Mouse (Mus musculus): ENCODE data around the gene Tmem107.

Gene Tmem107

DNA sequence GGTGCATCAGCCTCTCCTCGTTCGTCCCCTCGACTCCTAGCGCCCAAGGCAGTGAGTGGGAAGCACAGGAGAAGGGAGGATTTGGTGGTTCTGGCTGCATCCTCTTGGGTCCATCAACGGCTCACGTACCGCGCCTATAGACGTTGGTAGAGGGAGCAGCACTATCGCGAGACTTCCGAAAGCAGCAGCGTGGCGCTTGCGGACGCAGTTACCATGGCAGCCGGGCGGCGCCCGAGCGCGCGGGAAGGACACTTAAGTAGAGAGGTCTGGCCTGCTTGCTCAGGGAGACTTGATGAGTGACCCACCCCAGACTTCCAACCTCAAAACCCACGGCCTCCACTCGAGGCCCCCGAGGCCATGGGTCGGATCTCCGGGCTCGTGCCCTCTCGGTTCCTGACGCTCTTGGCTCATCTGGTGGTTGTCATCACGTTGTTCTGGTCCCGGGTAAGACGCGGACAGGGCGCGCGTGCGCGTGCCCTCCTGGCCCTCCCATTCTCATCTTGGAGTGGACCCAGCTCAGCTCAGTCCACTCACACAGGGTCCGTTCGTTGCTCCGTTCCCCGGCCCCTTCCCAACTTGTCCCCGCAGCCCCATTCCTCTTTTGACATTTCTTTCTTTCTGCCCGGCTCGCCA is at the start of gene Tmem107:
Tmem107 (plus strand) TSS at position 217 of the 633 bp plus-strand sequence.
- DNase-seq (ENCODE audit: low spot score in 2 of 2) = peak; percentile 93 to 96

DNA sequence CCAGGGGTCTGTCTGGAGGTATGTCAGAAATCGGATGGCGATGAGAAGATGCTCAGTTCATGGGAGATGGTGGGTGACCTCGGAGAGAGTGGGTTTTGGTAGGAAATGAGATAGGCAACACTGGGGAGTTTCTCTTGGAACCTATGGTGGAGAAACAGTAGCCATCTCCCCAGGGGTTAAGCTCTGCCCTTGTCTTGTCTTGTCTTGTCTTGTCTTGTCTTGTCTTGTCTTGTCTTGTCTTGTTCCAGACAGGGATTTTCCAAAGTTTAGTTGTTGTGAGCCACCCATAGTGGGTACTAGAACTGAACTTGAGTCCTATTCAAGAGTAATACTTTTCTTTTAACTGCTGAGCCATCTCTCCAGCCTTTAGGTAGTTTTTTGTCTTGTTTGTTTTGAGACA is 44.0 kb upstream of the Tmem107 start:
- DNase-seq (ENCODE audit: low spot score in 2 of 2) = no peak

- DNase-seq (ENCODE audit: low spot score in 2 of 2) = no peak
These were observed 41.8 kb upstream of the Tmem107 start for GRCm38 (mm10) chr11:69028805-69029204.

DNA sequence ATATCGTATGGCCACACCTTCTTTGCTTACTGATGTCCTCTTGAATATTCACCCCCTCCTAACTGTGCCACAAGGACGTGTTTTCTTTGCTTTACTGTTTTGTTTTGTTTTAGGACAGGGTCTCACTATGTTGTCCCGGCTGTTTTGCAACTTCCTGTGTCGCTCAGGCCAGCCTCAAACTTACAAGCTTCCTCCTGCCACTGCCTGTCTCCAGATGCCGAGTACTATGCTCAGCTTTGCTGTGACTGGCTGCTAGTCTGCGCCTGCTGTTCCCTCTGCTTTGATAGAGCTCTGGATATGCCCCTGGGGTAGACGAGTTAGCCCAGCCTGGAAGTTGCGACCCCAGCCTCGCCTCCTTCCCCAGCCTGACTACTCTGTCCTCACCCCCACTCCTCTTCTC is 37.1 kb upstream of the Tmem107 start:
- DNase-seq (ENCODE audit: low spot score in 2 of 2) = no peak

- no peak for DNase-seq (ENCODE audit: low spot score in 2 of 2)
These were observed 36.0 kb upstream of the Tmem107 start for GRCm38 (mm10) chr11:69034585-69034984.

DNA sequence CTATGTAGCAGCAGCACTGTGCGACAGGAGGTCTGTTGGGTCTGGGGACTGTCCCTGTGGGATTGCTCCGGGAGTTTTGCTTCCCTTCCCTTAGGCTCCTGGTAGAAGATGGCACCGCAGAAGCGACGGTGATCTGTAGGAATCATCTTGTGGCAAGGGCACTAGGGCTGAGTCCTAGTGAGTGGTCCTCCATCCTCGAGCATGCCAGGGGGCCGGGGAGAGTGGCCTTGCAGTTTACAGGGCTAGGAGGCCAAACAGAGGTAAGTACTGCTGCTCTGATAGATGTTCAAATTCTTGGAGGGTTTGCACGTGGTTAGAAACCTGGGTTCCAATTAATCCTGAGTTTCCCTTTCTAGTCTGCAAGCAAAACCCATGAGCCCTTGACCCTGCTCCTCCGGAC is 35.2 kb upstream of the Tmem107 start:
- peak in 1 of 2 experiments; percentile 65 for DNase-seq (ENCODE audit: low spot score in 2 of 2)

- DNase-seq (ENCODE audit: low spot score in 2 of 2) = peak; percentile 86 to 90
These were observed 34.8 kb upstream of the Tmem107 start for GRCm38 (mm10) chr11:69035849-69036248.

DNA sequence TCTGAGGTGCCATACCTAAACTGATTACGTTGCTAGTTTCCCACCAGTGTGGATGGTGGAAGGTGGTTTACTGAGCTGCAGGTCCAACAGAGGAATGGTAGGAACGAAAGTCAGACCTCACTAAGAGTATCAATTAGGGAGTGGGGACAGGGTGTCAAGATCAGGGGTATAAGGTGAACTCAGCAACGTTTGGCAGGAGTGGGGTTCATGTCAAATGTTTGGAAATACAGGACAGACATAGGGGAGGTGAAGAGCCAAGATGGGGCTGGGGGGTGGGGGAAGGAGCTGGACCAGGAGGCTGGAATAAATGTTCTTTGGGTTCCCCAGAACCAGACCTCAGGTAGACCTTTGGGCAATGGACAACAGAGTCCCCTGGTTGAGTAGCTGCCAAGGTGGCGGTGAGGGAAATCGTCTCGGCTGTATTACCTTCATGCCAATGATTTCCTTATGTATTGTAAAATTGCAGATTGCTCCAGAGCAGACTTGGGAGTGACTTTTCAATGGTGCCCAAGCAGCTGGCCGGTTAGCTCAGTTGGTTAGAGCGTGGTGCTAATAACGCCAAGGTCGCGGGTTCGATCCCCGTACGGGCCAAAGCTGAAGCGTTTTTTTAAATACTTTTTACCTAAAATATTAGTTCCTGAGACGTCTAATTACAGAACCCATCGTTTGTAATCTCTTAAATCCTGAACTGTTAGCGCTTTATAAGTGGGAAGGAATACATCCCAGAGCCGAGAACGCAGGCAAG is 33.9 kb upstream of the Tmem107 start:
- DNase-seq (ENCODE audit: low spot score in 2 of 2) = peak; percentile 85 to 93

- peak; percentile 82 to 89 for DNase-seq (ENCODE audit: low spot score in 2 of 2)
These were observed 33.2 kb upstream of the Tmem107 start for GRCm38 (mm10) chr11:69037231-69038061.

DNA sequence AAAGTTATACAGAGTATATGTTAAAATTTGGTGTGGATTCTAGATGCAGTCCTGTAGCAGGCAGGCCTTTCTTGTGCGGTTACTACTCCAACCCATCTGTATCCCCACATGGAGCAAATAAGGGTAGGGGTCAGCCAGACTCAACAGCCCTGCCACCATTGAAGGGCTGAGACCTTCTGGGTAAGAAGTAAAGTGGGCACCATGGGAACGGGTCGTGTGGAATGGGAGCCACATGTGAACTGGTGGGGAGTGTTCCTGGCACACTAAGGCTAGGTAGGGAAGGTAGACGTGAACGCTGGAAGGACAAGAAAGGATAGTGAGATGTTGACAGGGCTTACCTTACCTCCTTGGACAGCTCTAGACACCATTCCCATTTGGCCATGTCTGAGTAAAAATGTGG is 32.4 kb upstream of the Tmem107 start:
- DNase-seq (ENCODE audit: low spot score in 2 of 2) = peak in 1 of 2 experiments; percentile 61

DNA sequence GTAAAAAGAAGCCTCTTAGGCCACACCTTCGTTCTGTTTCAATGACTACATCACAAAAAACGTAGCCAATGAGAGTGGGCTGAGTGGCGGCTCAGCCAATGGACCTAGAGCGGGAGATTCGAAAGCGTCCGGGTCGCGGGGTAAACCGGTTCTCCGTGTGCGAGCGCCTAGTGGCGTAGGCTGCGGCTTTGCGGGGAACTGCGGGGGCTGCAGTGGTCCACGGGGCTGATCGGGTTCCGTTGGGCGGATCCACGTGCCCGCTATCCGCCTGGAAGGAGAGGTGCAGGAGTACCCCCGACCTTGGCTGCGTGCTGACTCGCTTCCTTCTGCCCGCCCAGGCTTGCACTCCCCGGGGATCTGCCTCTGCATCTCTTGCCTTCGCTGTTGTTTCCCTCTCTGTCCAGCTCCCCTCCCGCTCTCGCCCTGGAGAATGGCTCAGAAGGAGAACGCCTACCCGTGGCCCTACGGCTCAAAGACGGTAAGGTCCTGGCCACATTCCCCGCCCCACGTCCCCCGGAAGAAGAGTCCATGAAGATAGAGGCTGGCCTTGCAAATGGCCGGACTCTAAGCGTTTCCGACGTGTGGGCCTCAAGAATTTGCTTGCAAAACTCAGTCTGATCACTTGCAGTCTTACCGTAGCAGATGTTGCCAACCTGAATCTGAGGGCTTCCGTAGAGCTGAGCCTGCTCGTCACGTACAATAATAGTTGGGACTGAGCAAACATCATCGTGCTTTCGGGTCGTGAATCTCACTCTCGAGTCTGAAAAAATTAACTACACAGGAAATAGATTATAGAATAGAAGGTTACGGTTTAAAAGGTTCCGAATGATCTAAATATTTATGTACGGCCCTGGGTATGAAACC is 24.8 kb upstream of the Tmem107 start, which contains the start of gene Aurkb:
Aurkb (plus strand) TSS at position 117 of the 864 bp plus-strand sequence.
- peak; percentile 86 to 92 for DNase-seq (ENCODE audit: low spot score in 2 of 2)

- peak in 1 of 2 experiments; percentile 63 for DNase-seq (ENCODE audit: low spot score in 2 of 2)
These were observed 24.2 kb upstream of the Tmem107 start for GRCm38 (mm10) chr11:69046395-69046774.

GRCm38 (mm10) chr11:69047592-69047991 is 23.0 kb upstream of the Tmem107 start:
- DNase-seq (ENCODE audit: low spot score in 2 of 2) = peak in 1 of 2 experiments; percentile 60

DNA sequence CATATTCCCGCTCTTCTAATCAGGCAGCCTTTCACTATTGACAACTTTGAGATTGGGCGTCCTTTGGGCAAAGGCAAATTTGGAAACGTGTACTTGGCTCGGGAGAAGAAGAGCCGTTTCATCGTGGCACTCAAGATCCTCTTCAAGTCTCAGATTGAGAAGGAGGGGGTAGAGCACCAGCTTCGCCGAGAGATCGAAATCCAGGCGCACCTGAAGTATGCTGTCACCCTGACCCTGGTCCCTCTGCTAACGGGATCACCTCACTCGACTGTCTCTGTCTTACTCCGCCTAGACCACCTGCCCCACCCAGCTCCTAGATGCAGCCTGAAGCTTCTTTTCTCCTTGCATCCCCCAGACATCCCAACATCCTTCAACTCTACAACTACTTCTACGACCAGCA is 22.5 kb upstream of the Tmem107 start:
- peak in 1 of 2 experiments; percentile 58 for DNase-seq (ENCODE audit: low spot score in 2 of 2)

DNA sequence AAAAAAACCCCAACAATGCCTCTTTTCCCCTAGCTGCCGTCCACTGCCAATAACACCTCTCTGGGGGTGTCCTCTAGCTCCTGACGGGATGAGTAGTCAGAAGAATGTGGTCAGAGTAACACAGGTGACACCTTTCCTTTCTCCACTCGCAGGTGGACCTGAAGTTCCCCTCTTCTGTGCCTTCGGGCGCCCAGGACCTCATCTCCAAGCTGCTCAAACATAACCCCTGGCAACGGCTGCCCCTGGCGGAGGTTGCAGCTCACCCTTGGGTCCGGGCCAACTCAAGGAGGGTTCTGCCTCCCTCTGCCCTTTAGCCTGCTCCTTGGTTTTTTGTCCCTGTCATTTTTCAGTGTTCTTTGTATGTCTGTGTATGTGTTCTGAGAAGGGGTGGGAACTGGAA is 19.9 kb upstream of the Tmem107 start:
- DNase-seq (ENCODE audit: low spot score in 2 of 2) = peak in 1 of 2 experiments; percentile 58

GRCm38 (mm10) chr11:69051771-69052170 is 18.8 kb upstream of the Tmem107 start:
- no peak for DNase-seq (ENCODE audit: low spot score in 2 of 2)

DNA sequence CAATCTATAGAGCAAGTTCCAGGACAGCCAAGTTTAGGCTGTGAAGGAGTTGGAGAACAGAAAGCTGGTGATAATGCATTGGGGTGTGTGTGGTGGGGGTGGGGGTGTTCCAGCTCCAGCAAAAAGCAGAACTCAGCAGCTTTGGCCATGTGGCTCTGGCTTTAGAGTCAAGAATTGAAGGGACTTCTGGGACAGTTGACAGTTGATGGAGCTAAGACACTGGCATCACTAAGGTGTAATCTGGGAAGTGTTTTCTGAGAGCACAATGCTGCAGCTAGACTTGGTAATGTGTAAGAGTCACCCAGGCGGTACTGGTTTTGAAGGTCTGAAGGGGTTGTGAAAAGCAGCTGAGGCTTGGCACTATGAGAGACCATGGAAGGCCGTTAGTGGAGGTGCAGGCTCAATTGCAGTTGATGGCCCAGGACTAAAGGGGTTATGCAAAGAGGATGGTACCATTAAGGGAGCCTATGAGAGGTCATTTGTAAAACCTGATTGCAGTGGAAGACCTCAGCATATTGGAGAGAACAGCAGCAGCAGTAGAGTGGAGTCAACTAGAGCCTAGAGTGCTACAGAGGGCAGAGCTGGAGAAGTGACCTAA is 17.7 kb upstream of the Tmem107 start:
- no peak for DNase-seq (ENCODE audit: low spot score in 2 of 2)

- no peak for DNase-seq (ENCODE audit: low spot score in 2 of 2)
These were observed 16.8 kb upstream of the Tmem107 start for GRCm38 (mm10) chr11:69053848-69054247.

DNA sequence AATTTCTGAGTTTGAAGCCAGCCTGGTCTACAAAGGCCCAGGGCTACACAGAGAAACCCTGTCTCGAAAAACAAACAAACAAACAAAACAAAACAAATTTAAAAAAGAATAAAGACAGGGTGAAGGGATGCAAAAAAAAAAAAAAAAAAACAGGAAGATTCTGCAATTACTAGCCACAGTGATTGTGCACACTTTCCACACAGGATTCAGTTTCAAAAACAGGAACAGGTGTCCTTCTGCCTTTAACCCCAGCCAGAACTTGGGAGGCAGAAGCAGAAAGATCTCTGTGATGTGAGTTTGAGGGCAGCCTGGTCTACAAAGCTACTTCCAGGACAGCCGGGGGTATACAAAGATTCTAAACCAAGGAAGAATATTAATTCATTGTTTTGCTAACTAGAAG is 12.3 kb upstream of the Tmem107 start:
- no peak for DNase-seq (ENCODE audit: low spot score in 2 of 2)

DNA sequence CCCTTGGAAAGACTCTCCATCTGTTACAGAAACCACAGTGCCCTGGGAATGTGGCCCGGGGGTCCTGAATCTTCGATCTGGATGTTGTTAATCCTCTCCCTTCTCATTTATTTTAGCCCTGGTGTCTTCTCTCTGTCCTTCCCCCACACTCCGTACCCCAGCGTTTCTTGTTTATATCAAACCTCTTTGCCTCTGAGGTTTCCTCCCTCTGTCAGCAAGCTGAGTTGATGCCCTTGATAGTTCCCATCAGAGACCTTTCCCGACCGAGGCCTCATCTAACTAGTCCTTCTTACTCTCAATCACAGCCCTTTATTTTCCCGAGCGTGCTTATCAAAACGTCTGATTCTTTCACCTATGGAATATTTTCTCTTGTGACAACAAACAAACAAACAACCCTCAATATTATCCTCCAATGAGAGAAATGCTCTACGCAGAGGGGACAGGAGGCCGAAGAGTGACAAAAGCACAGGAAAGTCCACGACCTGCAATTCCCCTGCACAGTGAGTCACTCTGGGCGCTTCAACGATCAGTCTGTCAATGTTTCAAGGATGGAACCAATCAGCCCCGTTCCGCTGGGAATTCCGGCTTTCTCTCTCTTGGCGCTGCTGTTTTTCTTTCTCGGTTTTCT is 11.8 kb upstream of the Tmem107 start:
- peak in 1 of 2 experiments; percentile 61 for DNase-seq (ENCODE audit: low spot score in 2 of 2)
